Mouse (Mus musculus): ENCODE data around the gene Fbxo39.

Gene Fbxo39

DNA sequence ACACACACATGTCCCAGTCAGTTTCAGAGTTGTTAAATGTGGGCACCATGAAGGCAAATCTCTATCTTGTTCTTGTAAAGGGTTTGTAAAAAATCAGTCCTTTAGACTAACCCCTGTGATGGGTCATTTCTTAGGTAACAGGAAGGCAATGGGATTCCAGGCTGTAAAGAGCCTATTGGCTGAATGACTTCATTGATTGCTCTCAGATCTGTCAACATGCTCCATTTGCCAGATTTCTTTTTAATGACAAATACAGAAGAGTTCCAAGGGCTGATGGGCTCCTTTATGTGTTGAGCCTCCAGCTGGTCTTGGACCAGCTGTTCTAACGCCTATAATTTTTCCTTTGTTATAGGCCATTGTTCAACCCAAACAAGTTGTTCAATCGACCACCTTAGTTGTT lies 21.1 kb upstream of the Fbxo39 start:
- CTCF ChIA-PET, result interaction anchor here in 1 of 4 experiments (0.6 to 0.7 kb wide), 2 partner anchors 13 to 464 kb away, joined by 8 to 9 read pairs; no protein-coding TSS in a partner anchor
- POLR2A ChIA-PET, result interaction anchor here in 3 of 4 experiments (0.6 to 0.7 kb wide), 3 partner anchors 22 to 27 kb away, joined by 3 to 4 read pairs (median 3); no protein-coding TSS in a partner anchor

DNA sequence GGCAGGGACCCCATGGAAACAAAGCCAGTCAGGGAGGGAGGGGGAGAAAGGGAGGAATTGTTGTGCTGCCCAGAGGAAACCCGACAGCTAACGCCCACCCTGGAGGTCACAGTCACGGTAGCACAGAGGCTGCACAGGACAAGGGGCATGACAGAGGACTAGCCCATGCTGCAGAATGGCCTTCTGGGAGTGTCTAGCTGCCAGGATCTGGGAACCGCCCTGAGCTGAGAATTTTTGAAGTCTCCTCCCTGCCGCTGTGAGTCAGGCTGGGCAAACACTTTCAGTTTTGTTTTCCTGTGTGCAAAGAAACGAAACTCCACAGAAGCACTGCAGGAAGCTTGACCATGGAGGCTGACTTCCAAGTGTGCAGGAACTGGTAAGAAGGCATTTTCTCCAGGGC lies 12.9 kb upstream of the Fbxo39 start, which contains the start of gene Xaf1:
Xaf1 (plus strand) TSS at position 296 of the 400 bp plus-strand sequence.
- ChIA-PET POLR2A (interaction anchor here in 3 of 4 experiments (0.6 to 6.3 kb wide), 26 partner anchors 8 to 110 kb away, joined by 3 to 43 read pairs (median 5); partner anchors contain the start of genes 4933427D14Rik (in 1 of the 3), Fbxo39 (in 1 of the 3), Gm43951 (in 1 of the 3) and Smtnl2 (in 1 of the 3)), CTCF (interaction anchor here in 2 of 4 experiments (0.6 to 2.8 kb wide), 10 partner anchors 35 to 626 kb away, joined by 3 to 11 read pairs (median 4); partner anchors contain the start of gene Ggt6 (in 1 of the 2))

DNA sequence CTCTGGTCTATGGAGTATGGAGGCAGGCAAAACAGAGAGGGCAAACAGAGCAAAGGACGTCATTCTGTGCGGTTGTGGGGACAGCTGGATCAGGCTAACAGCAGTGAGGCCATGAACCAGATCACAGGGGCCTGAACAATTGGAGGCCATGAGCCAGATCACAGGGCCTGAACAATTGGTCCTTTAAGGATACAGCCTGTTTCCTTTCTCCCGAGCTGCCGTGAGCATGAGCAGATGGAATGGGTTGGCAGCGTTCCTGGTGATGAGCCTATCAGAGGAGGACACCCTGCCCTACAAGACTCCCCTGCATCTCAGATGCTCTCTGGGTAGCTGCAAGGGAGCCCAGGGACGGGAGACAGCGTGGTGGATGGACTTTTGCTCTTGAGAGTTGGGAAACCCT lies 12.0 kb upstream of the Fbxo39 start:
- POLR2A ChIA-PET, result interaction anchor here in 3 of 4 experiments (0.5 to 6.3 kb wide), 19 partner anchors 10 to 274 kb away, joined by 3 to 43 read pairs (median 6); partner anchors contain the start of genes 4933427D14Rik (in 1 of the 3), Ggt6 (in 1 of the 3), Gm43951 (in 1 of the 3) and Smtnl2 (in 1 of the 3)
- CTCF ChIA-PET, result interaction anchor here in 2 of 4 experiments (0.6 to 2.8 kb wide), 7 partner anchors 9 to 627 kb away, joined by 3 to 11 read pairs (median 5); no protein-coding TSS in a partner anchor

DNA sequence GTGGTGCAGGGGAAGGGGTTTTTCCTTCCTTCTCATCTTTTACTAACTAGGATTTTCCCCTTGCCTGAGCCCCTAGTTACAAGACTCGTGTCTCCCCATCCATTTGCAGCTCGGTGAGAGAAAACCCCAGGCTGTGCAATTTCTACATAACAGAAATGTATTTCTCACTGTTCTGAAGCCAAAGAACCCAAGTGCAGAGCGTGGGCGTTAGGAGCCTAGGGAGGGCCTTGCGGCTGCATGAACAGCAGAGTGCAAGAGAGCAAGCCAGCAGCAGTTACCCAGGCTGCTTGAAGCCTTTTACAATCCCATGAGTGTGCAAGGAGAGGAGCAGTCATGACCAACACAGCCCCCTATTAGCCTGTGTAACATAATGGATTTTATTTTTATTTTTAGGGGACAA lies 6.8 kb upstream of the Fbxo39 start:
- POLR2A ChIA-PET, result interaction anchor here in 1 of 4 experiments (0.6 kb wide), 1 partner anchor 90 kb away, joined by 3 read pairs; no protein-coding TSS in a partner anchor
- CTCF ChIA-PET, result interaction anchor here in 1 of 4 experiments (1.2 kb wide), 1 partner anchor 35 kb away, joined by 3 read pairs; no protein-coding TSS in a partner anchor

DNA sequence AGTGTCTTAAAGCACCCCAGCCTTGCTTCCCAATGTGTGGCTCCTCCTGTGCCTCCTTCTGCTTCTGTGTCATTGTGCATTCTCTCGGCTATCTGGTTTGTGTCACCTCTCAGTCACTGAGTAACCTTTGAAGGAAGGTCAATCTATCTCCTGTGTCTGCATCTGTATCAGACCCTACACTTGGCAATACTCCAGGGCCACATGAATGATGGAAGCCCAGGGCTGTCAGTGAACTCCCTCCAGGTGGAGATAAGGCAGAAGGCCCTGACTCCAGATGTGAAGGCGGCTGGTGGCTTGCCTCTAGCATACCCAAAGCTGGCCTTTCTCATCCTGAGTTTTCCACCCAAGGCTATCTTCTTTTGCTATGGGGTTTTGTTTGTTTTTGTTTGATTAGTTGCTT lies 5.3 kb upstream of the Fbxo39 start:
- POLR2A ChIA-PET, result interaction anchor here in 2 of 4 experiments (1.0 to 1.1 kb wide), 2 partner anchors 8 to 21 kb away, joined by 3 to 4 read pairs; no protein-coding TSS in a partner anchor

DNA sequence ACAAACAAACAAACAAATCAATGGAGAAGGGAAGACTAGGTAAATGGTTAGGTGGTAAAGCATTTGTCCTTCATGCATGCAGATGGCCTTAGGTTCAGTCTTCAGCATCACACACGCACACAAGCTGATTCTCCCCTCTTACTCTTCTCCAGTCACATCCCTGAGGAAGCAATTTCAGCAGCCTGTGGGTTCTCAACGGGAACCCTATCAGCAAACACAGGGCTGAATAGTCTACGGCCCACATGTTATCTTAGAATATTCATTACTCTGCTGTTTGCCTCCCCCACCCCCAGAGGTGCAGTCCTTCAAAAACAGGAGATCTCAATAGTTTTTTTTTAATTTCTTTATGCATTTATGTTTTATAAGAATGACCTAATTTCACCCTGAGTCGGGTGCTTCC lies 3.8 kb upstream of the Fbxo39 start:
- CTCF ChIA-PET, result interaction anchor here in 1 of 4 experiments (1.5 kb wide), 1 partner anchor 86 kb away, joined by 4 read pairs; no protein-coding TSS in a partner anchor
- POLR2A ChIA-PET, result no interaction called here

More for the DNA sequence above, 5.3 kb upstream of the Fbxo39 start:
- CTCF ChIA-PET, result no interaction called here

DNA sequence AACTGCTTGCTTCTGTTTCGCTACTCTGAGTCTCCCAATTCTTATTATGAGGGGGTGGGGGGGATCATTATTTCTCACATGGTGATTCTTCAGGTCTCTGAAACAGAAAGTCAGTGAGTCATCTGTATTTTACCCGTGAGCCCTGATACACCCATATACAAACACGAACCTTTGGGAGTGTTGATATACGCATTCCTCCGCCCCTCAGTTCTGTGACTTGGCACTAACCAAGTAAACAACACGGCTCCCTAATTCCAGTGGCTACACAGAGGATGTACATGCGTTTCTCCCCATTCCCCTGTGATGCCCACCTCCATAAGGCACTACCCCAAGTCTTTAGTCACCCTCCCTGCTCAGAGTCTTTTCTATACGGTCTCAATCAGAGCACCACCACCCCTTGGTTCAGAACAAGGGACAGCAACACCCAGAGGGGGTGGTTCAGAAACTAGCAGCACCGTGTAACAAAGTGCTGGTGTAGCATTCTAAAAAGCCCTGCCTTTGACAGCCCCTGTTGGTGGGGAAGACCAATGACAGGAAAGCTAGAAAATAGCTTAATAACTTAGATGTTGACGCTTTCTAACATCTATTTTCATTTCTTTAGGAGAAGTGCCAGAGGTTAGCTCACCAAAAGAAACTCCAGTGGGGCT lies 2.8 kb upstream of the Fbxo39 start:
- POLR2A ChIA-PET, result interaction anchor here in 3 of 4 experiments (0.6 to 1.7 kb wide), 6 partner anchors 10 to 1670 kb away, joined by 3 to 5 read pairs (median 3); partner anchors contain the start of gene Xaf1 (in 2 of the 3)
- CTCF ChIA-PET, result interaction anchor here in 3 of 4 experiments (0.6 to 1.7 kb wide), 12 partner anchors 9 to 118 kb away, joined by 3 to 12 read pairs (median 4); partner anchors contain the start of genes 4933427D14Rik (in 1 of the 3), Gm43951 (in 1 of the 3) and Txndc17 (in 1 of the 3)

DNA sequence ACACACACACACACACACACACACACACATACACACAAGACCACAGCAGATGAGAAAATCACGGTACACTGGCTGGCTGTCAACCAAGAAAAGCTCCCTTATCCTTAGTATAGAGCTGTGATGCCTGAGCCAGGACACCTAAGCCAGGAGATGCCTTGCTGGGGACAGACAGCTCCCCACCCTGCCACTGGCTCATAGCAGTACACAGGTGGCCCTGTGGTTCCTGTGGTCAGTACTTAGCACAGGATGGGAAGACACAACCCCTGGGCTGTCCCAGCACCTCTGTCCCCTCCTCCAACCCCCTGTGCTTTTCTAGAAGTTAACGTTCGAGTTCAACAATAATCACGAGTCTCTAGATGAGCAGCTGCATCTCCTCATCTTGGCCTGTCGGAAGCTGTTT lies 3.8 kb downstream of the Fbxo39 start:
- ChIA-PET POLR2A (interaction anchor here in 3 of 4 experiments (0.5 to 1.6 kb wide), 5 partner anchors 16 to 1955 kb away, joined by 3 to 7 read pairs (median 3); partner anchors contain the start of gene Xaf1 (in 1 of the 3)), CTCF (interaction anchor here in 3 of 4 experiments (1.0 to 1.8 kb wide), 6 partner anchors 24 to 97 kb away, joined by 3 to 7 read pairs (median 4); no protein-coding TSS in a partner anchor)

DNA sequence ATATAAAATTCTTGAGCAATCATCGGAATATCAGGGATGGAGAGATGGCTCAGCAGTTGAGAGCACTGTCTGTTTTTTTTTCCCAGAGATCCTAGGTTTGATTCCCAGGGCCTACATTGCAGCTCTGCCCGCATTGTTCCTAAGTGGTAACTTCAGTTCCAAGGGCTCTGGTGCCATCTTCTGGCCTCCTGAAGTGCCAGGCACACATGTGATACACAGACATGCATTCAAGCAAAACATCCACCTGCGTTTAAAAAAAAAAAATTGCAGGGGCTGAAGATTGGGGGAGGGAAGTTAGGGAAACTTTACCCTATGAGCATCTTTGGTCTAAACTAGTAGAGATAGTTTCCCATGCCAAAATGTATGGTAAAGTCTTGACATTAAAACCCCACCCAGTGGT lies 10.2 kb downstream of the Fbxo39 start:
- CTCF ChIA-PET, result interaction anchor here (0.5 to 3.7 kb wide), 29 partner anchors 8 to 1546 kb away, joined by 3 to 40 read pairs (median 4); no protein-coding TSS in a partner anchor

DNA sequence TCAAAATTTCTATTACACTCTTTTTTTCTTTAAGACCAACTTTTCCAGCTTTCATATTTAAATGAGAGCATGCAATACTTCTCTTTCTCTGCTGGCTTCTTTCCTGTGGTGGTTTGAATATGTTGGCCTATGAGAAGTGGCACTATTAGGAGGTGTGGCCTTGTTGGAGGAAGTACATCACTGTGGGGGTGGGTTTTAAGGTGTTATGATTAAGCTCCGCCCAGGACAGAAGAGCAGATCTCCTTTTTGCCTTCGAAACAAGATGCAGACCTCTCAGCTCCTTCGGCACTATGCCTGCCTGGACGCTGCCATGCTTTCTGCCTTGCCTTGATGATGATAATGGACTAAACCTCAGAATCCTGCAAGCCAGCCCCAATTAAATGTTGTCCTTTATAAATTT lies 11.5 kb downstream of the Fbxo39 start:
- POLR2A ChIA-PET, result interaction anchor here in 1 of 4 experiments (1.0 kb wide), 1 partner anchor 41 kb away, joined by 3 read pairs; no protein-coding TSS in a partner anchor

More for the DNA sequence above, 10.2 kb downstream of the Fbxo39 start:
- POLR2A ChIA-PET, result interaction anchor here in 3 of 4 experiments (0.6 to 2.4 kb wide), 8 partner anchors 9 to 104 kb away, joined by 3 to 9 read pairs (median 3); no protein-coding TSS in a partner anchor

DNA sequence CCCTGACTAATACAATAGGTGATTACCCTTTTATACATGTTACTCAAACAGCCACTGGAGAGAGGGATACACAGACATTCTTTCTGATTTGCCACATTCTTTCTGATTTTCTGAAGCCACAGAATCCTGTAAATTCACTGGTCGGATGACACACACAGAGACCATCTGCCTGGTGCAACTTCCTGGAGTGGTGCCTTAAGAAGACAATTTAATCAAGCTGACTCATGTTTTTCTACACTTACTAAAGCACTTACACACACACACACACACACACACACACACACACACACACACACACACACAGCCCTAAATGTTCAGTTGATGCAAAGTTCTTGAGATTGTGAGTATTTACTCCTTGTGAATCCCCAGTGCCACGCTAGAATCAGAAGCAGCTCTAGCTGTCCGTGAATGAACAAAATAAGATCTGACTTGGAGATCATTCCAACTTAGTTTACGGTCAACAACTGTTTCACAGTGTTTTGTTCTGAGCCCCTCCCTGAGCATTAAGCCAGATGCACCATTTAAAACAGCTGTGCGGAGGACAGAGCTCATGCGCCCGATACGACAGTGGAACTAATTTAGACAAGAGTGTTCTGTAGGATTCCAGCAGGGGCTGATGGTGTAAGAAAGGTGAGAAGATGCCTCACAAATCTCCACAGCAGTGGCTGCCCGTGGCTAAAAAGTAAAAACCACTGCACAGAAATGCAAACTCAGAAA lies 18.9 kb downstream of the Fbxo39 start:
- ChIA-PET POLR2A (interaction anchor here in 3 of 4 experiments (0.8 to 1.4 kb wide), 6 partner anchors 9 to 866 kb away, joined by 3 to 7 read pairs (median 4); partner anchors contain the start of genes Shpk (in 1 of the 3) and Xaf1 (in 1 of the 3)), CTCF (interaction anchor here (0.6 to 2.8 kb wide), 16 partner anchors 8 to 112 kb away, joined by 3 to 17 read pairs (median 5); no protein-coding TSS in a partner anchor)

More for the DNA sequence above, 11.5 kb downstream of the Fbxo39 start:
- CTCF ChIA-PET, result interaction anchor here in 3 of 4 experiments (0.8 to 3.7 kb wide), 9 partner anchors 8 to 105 kb away, joined by 3 to 40 read pairs (median 15); no protein-coding TSS in a partner anchor

DNA sequence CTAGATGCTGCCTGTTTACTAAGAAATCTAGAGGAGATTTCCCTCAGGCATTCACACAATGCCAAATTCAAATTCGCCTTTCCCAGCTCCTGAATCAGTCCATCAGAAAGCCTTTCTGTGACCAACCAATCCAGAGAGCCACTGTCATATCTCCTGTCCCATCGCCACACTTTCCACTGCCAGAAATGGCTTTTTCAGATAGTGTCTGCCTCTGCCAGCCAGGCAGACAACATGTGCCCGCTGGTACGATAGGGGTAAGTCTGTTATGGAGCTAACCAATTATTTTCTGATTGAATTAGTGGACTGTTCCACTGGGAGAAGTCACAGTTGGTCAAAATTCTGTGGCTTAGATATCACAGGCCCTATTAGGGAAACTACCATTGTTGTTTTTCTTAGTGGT lies 20.4 kb downstream of the Fbxo39 start:
- ChIA-PET CTCF (interaction anchor here (0.7 to 2.8 kb wide), 6 partner anchors 8 to 10 kb away, joined by 3 to 17 read pairs (median 8); no protein-coding TSS in a partner anchor), POLR2A (interaction anchor here in 2 of 4 experiments (1.0 to 1.9 kb wide), 4 partner anchors 11 to 128 kb away, joined by 3 to 6 read pairs (median 4); partner anchors contain the start of genes 4933427D14Rik (in 1 of the 2), Gm43951 (in 1 of the 2), Txndc17 (in 1 of the 2) and Xaf1 (in 1 of the 2))

DNA sequence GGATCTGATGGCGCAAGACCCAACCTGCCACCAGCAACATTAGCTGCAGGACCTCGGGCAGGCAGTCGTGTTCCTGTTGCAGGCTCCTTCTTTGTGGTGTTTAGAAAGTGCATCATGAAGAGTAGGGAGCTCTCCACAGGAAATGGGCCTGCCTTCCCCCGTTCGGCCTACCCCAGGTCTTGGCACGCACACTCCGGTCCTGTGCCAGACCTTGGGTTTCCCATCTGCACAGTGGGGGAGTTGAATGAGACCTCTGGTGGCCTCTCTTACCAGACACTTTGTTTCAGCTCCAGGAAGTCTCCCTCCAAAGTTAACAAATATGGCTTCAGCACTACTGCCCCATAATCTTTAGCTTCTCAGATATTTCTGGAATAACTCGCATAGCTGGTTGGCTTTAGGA lies 22.5 kb downstream of the Fbxo39 start:
- POLR2A ChIA-PET, result interaction anchor here in 3 of 4 experiments (0.9 to 1.2 kb wide), 6 partner anchors 12 to 51 kb away, joined by 3 to 4 read pairs (median 3); partner anchors contain the start of gene Fbxo39 (in 1 of the 3)
- CTCF ChIA-PET, result interaction anchor here (0.6 to 3.0 kb wide), 11 partner anchors 9 to 226 kb away, joined by 3 to 10 read pairs (median 4); no protein-coding TSS in a partner anchor

DNA sequence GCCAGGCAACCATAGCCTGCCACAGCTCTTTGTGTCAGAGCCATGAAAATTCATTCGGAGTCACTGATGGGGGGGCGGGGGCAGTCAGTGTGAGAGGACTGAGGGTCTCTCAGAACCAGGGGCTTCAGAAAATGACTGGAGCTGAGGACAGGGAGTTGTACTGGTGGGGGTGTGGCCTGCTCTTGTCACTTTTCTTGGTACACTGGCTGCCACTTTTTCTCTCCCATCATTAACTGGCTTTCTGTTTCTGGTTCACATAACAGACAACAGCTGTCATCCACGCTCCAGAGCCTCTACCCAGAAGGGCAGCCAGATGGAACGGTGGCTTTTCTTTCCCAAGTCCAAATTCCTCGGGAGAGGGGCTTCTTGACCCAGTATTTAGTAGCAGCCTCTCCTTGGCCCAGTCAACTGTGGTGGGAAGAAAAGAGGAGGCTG lies 24.2 kb downstream of the Fbxo39 start:
- ChIA-PET CTCF (interaction anchor here in 2 of 4 experiments (0.6 to 3.0 kb wide), 4 partner anchors 35 to 114 kb away, joined by 3 to 11 read pairs (median 8); no protein-coding TSS in a partner anchor), POLR2A (interaction anchor here in 1 of 4 experiments (0.8 kb wide), 1 partner anchor 18 kb away, joined by 3 read pairs; no protein-coding TSS in a partner anchor)

DNA sequence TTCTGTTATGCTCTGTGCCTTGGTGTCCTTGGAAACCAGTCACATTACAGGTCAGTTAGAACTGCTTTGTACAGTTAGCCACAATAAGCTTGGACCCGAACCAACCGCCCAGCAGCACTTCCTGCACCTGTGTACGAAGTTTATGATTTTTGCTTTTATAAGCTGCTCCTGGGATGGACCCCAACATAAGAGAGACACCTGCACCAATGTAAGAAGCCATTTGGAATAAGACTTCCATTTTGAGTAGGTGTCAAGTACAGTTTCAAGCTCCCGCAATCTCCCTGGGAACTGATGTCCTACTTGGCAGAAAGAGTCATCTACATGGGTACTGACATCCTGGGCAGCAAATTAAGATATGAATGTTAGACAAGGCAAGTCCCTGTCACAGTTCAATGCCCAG lies 25.5 kb downstream of the Fbxo39 start:
- CTCF ChIA-PET, result interaction anchor here in 2 of 4 experiments (1.3 to 4.3 kb wide), 6 partner anchors 15 to 224 kb away, joined by 3 to 67 read pairs (median 27); no protein-coding TSS in a partner anchor
- POLR2A ChIA-PET, result interaction anchor here in 2 of 4 experiments (0.9 to 1.9 kb wide), 2 partner anchors 9 to 90 kb away, joined by 4 read pairs; no protein-coding TSS in a partner anchor

DNA sequence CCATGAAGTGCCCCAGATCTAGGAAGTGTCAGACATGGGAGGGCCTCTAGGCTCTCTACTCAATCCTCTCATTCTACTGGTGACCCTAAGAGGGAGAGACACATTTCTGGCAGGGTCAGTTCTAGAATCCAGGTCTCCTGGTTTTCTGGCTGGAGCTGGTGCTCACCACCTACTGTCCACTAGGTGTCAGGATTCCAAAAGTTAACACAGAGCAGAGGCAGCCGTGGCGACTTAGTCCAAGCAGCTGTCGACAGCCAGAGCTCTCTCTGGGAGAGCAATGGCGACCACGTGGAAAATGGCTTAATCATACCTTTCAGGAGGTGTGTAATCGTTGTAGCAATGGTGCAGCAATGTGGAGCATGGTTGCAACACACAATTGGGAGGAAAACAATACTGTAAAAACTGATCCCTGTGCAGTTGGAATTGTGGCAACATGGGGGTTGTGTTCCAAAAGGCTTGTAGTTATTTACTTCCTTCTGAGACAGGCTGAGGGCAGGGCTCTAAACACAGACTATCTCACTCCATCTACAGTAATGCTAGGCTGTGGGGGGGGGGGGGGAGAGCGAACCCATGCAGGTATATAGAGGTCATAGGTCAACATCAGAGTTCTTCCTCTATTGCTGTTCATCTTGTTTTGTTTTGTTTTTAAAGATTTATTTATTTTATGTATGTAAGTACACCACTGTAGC lies 28.4 kb downstream of the Fbxo39 start:
- ChIA-PET POLR2A (interaction anchor here (0.5 to 2.8 kb wide), 40 partner anchors 9 to 602 kb away, joined by 3 to 13 read pairs (median 4); partner anchors contain the start of genes Ggt6 (in 2 of the 4) and Xaf1 (in 1 of the 4)), CTCF (interaction anchor here (0.6 to 6.7 kb wide), 113 partner anchors 8 to 612 kb away, joined by 3 to 67 read pairs (median 5); partner anchors contain the start of genes Ggt6 (in 4 of the 4), Gm43951 (in 2 of the 4), Smtnl2 (in 2 of the 4) and Spns2 (in 2 of the 4))
